Mouse (Mus musculus) lung, postnatal 0 days (tissue): ENCODE data around the gene 1700020N15Rik.
"Not testable (repeated sequence)": the region's sequence is repeated elsewhere in the genome, so short reads cannot be mapped to it uniquely, and the experiment has no call there.

Source experiments
- CTCF ChIP-seq: IDR thresholded peaks from 2 replicates; pipeline ENCODE4 v1.5.1; 2016; ENCODE audit warnings: antibody characterized with exemption, mild to moderate bottlenecking
- EP300 ChIP-seq: IDR thresholded peaks from 2 replicates; pipeline ENCODE4 v1.6.1; 2016; ENCODE audit warnings: antibody characterized with exemption, mild to moderate bottlenecking, control low read depth

- TF ChIP-seq CTCF, EP300: not testable (repeated sequence)
These were observed at the start of gene 1700020N15Rik for GRCm38 (mm10) chrX:69945000-69945399.
